Comparison of ENCODE assay signal across 9 mouse cellular contexts in the genomic region with DNA sequence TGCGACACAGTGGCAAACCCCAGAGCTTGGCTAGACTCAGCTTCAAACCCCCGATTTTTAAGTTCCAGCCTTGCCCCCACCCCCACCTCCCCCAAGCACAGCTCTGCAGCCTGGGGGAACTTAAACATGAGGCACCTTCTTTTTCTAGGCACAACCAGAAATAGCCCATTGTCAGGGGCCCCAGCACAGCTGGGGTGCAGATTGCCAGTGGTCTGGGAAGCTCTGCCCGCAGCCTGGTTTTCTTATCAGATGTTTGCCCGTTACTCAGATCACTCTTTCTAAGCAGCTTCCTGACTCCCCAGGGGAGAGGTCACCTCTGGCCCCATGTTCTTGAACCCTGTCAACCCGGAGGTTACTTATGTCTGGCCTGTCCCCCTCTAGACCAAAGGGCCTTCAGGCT. TPM values are rescaled to one million over a fixed set of nuclear protein-coding genes. Genes with fewer than 3 reads are reported as not detected.
A peak's percentile ranks its signal among the peaks of the same experiment; 100 is the strongest.
DNase-seq lines count a peak whose midpoint lies in the region; ATAC-seq and TF ChIP-seq lines count a peak whose summit lies in the region.
"Had no signal": no experiment of that assay in that cellular context is flagged by ENCODE, and none has a peak within 500 bp of the region (broad histone marks: within the 10 kb centered on the region; RNA-seq: fewer than 3 reads in every experiment).

No protein-coding gene starts in this region.

- WGBS in intestine, embryonic 15.5 days: 17% methylated on average over 5 of the region's 5 CpGs
- WGBS in intestine, postnatal 0 days: 15% methylated on average over 5 of the region's 5 CpGs
- WGBS in forebrain, embryonic 16.5 days: 30% methylated on average over 5 of the region's 5 CpGs
- WGBS in midbrain, embryonic 14.5 days: 36% methylated on average over 5 of the region's 5 CpGs

- H3K27ac ChIP-seq in intestine, embryonic 15.5 days: no peak overlapping the region
- no peak overlapping the region for H3K27ac ChIP-seq in intestine, postnatal 0 days (ENCODE audit: low read depth, low read length)
- H3K27ac ChIP-seq in cortical plate, adult 2 months (ENCODE audit: insufficient read depth, low read length): peak overlapping the region; percentile 75
- H3K27ac ChIP-seq in forebrain, embryonic 16.5 days (ENCODE audit: low read length): 0 out of 2 replicates have a peak overlapping the region, but pooled peaks have one; percentile 3
- no peak overlapping the region; the same call in 1 of the 2 replicates for H3K27ac ChIP-seq in midbrain, embryonic 14.5 days (replicated peaks; ENCODE audit: low read depth, low read length)

- H3K9ac ChIP-seq in intestine, embryonic 15.5 days: no peak overlapping the region
- H3K9ac ChIP-seq in intestine, postnatal 0 days (ENCODE audit: low read depth, low read length): no peak overlapping the region
- peak overlapping the region; percentile 74 for H3K9ac ChIP-seq in forebrain, embryonic 16.5 days (replicated peaks; ENCODE audit: low read depth, low read length)
- peak overlapping the region; percentile 63 for H3K9ac ChIP-seq in midbrain, embryonic 14.5 days (replicated peaks; ENCODE audit: low read length)

- H3K9me3 ChIP-seq in intestine, embryonic 15.5 days: no peaks in the 10 kb centered on the region
- H3K9me3 ChIP-seq in intestine, postnatal 0 days (ENCODE audit: control insufficient read depth): no peaks in the 10 kb centered on the region
- no peaks in the 10 kb centered on the region for H3K9me3 ChIP-seq in forebrain, embryonic 16.5 days (ENCODE audit: control insufficient read depth, low read length)
- no peaks in the 10 kb centered on the region for H3K9me3 ChIP-seq in midbrain, embryonic 14.5 days (ENCODE audit: control insufficient read depth, low read length)

- 0 out of 2 replicates have a peak overlapping the region, but pooled peaks have one; percentile 91 for H3K4me2 ChIP-seq in intestine, embryonic 15.5 days (replicated peaks)
- H3K4me2 ChIP-seq in intestine, postnatal 0 days (replicated peaks; ENCODE audit: low read depth): no peak overlapping the region
- H3K4me2 ChIP-seq in forebrain, embryonic 16.5 days (ENCODE audit: low read length): peak overlapping the region; percentile 89
- peak overlapping the region; percentile 85 for H3K4me2 ChIP-seq in midbrain, embryonic 14.5 days (ENCODE audit: low read length)

- TF ChIP-seq CTCF in intestine, postnatal 0 days (IDR thresholded peaks at IDR 0.05; ENCODE audit: low read depth): no peak
- no peak for TF ChIP-seq CTCF in cortical plate, adult 2 months (IDR thresholded peaks at IDR 0.05; ENCODE audit: extremely low read depth, insufficient read depth, low read length)

- DNase-seq in midbrain, embryonic 14.5 days: no peak
- no peak for DNase-seq in urinary bladder, postnatal 4 days (ENCODE audit: low spot score in 2 of 2)
- DNase-seq in right cerebral cortex, postnatal 14 days: no peak
- DNase-seq in T-cell, adult 2 months (ENCODE audit: low spot score): no peak

- peaks cover 25% of the 10 kb centered on the region for H3K27me3 ChIP-seq in intestine, embryonic 15.5 days (replicated peaks)
- peaks cover 30% of the 10 kb centered on the region for H3K27me3 ChIP-seq in intestine, postnatal 0 days (replicated peaks; ENCODE audit: control insufficient read depth, insufficient read depth, low read length)
- H3K27me3 ChIP-seq in forebrain, embryonic 16.5 days (replicated peaks; ENCODE audit: control insufficient read depth, insufficient read depth, low read length): no peaks in the 10 kb centered on the region
- 0 out of 2 replicates have a peak, but pooled peaks cover 5% of the 10 kb centered on the region for H3K27me3 ChIP-seq in midbrain, embryonic 14.5 days (ENCODE audit: control insufficient read depth, insufficient read depth, low read length)

- H3K4me3 ChIP-seq in intestine, embryonic 15.5 days (replicated peaks): no peak overlapping the region
- H3K4me3 ChIP-seq in intestine, postnatal 0 days (ENCODE audit: low read depth, low read length): no peak overlapping the region
- peak overlapping the region; percentile 85 for H3K4me3 ChIP-seq in cortical plate, adult 2 months (ENCODE audit: insufficient read depth, low read length)
- peak overlapping the region; percentile 65 for H3K4me3 ChIP-seq in forebrain, embryonic 16.5 days (replicated peaks; ENCODE audit: low read length)
- H3K4me3 ChIP-seq in midbrain, embryonic 14.5 days (replicated peaks; ENCODE audit: low read depth, low read length): peak overlapping the region; percentile 54

- TF ChIP-seq POLR2A in cortical plate, adult 2 months (IDR thresholded peaks at IDR 0.05; ENCODE audit: extremely low read depth, insufficient read depth, low read length): no peak

- ATAC-seq in intestine, embryonic 15.5 days: no peak
- no peak for ATAC-seq in intestine, postnatal 0 days
- no peak for ATAC-seq in forebrain, embryonic 16.5 days
- ATAC-seq in midbrain, embryonic 14.5 days (ENCODE audit: low FRiP score, low TSS enrichment): no peak

- H3K36me3 ChIP-seq in intestine, embryonic 15.5 days: no peaks in the 10 kb centered on the region
- H3K36me3 ChIP-seq in intestine, postnatal 0 days (ENCODE audit: control insufficient read depth, insufficient read depth): no peaks in the 10 kb centered on the region
- no peaks in the 10 kb centered on the region for H3K36me3 ChIP-seq in forebrain, embryonic 16.5 days (ENCODE audit: control insufficient read depth, insufficient read depth)
- H3K36me3 ChIP-seq in midbrain, embryonic 14.5 days (ENCODE audit: control insufficient read depth, insufficient read depth, low read length): no peaks in the 10 kb centered on the region

- peaks cover 10% of the 10 kb centered on the region for H3K4me1 ChIP-seq in intestine, embryonic 15.5 days (replicated peaks)
- no peaks in the 10 kb centered on the region for H3K4me1 ChIP-seq in intestine, postnatal 0 days (replicated peaks; ENCODE audit: control insufficient read depth, insufficient read depth, low read length)
- no peaks in the 10 kb centered on the region for H3K4me1 ChIP-seq in cortical plate, adult 2 months (ENCODE audit: control insufficient read depth, insufficient read depth, low read length)
- peaks cover 17% of the 10 kb centered on the region for H3K4me1 ChIP-seq in forebrain, embryonic 16.5 days (replicated peaks; ENCODE audit: control insufficient read depth, insufficient read depth, low read length)
- no peaks in the 10 kb centered on the region; the same call in 1 of the 2 replicates for H3K4me1 ChIP-seq in midbrain, embryonic 14.5 days (ENCODE audit: control insufficient read depth, insufficient read depth, low read length)

RNA-seq across cellular contexts. Expression of a gene that starts 1.1 kb away (rescaled TPM):
- 2.6 and 2.7 TPM in 2 replicates for polyA plus RNA-seq in intestine, embryonic 15.5 days (2015; fragmentation: Nextera tagmentation; extraction: Ambion mirVana)
- polyA plus RNA-seq in intestine, postnatal 0 days (2015; fragmentation: Nextera tagmentation; extraction: Ambion mirVana): 1.2 and 1.4 TPM in 2 replicates
- polyA plus RNA-seq in cortical plate, adult 2 months (2012; rRNA removed): 254 and 258 TPM in 2 replicates
- 32.9 and 44.2 TPM in 2 replicates for polyA plus RNA-seq in forebrain, embryonic 16.5 days (2015; fragmentation: Nextera tagmentation; extraction: Ambion mirVana)
- polyA plus RNA-seq in midbrain, embryonic 14.5 days (2014; fragmentation: Nextera tagmentation; extraction: Ambion mirVana): 33.0 and 42.1 TPM in 2 replicates

RNA-seq across cellular contexts. Expression of a gene that starts 19.9 kb away (rescaled TPM):
- polyA plus RNA-seq in intestine, embryonic 15.5 days (2015; fragmentation: Nextera tagmentation; extraction: Ambion mirVana): 973 and 1,022 TPM in 2 replicates
- 591 and 603 TPM in 2 replicates for polyA plus RNA-seq in intestine, postnatal 0 days (2015; fragmentation: Nextera tagmentation; extraction: Ambion mirVana)
- polyA plus RNA-seq in cortical plate, adult 2 months (2012; rRNA removed): 525 and 561 TPM in 2 replicates
- polyA plus RNA-seq in forebrain, embryonic 16.5 days (2015; fragmentation: Nextera tagmentation; extraction: Ambion mirVana): 467 and 512 TPM in 2 replicates
- polyA plus RNA-seq in midbrain, embryonic 14.5 days (2014; fragmentation: Nextera tagmentation; extraction: Ambion mirVana): 563 and 615 TPM in 2 replicates

RNA-seq across cellular contexts. Expression of a gene that starts 21.4 kb away (rescaled TPM):
- polyA plus RNA-seq in intestine, embryonic 15.5 days (2015; fragmentation: Nextera tagmentation; extraction: Ambion mirVana): not detected in 2 replicates
- polyA plus RNA-seq in intestine, postnatal 0 days (2015; fragmentation: Nextera tagmentation; extraction: Ambion mirVana): not detected in 2 replicates
- polyA plus RNA-seq in cortical plate, adult 2 months (2012; rRNA removed): 0.15 and 0.47 TPM in 2 replicates
- not detected in 2 replicates for polyA plus RNA-seq in forebrain, embryonic 16.5 days (2015; fragmentation: Nextera tagmentation; extraction: Ambion mirVana)
- polyA plus RNA-seq in midbrain, embryonic 14.5 days (2014; fragmentation: Nextera tagmentation; extraction: Ambion mirVana): not detected in 2 replicates
- polyA plus RNA-seq: intestine, embryonic 14.5 days had no signal

RNA-seq across cellular contexts. Expression of a gene that starts 33.1 kb away (rescaled TPM):
- 71.2 and 71.7 TPM in 2 replicates for polyA plus RNA-seq in intestine, embryonic 15.5 days (2015; fragmentation: Nextera tagmentation; extraction: Ambion mirVana)
- polyA plus RNA-seq in intestine, postnatal 0 days (2015; fragmentation: Nextera tagmentation; extraction: Ambion mirVana): 43.3 and 43.4 TPM in 2 replicates
- polyA plus RNA-seq in cortical plate, adult 2 months (2012; rRNA removed): 371 and 398 TPM in 2 replicates
- polyA plus RNA-seq in forebrain, embryonic 16.5 days (2015; fragmentation: Nextera tagmentation; extraction: Ambion mirVana): 272 and 293 TPM in 2 replicates
- polyA plus RNA-seq in midbrain, embryonic 14.5 days (2014; fragmentation: Nextera tagmentation; extraction: Ambion mirVana): 117 and 224 TPM in 2 replicates

Comparison
In these comparisons a context has a peak if more than half of its experiments do, and no peak if none do; other contexts are left out.
1. H3K27ac ChIP-seq: peak in cortical plate, adult 2 months (single experiment) and forebrain, embryonic 16.5 days (single experiment); none in intestine, embryonic 15.5 days (single experiment), intestine, postnatal 0 days (single experiment) and midbrain, embryonic 14.5 days (single experiment).
2. H3K4me3 ChIP-seq: peak in cortical plate, adult 2 months (single experiment), forebrain, embryonic 16.5 days (single experiment) and midbrain, embryonic 14.5 days (single experiment); none in intestine, embryonic 15.5 days (single experiment) and intestine, postnatal 0 days (single experiment).
3. H3K9ac ChIP-seq: peak in forebrain, embryonic 16.5 days (single experiment) and midbrain, embryonic 14.5 days (single experiment); none in intestine, embryonic 15.5 days (single experiment) and intestine, postnatal 0 days (single experiment).